Comparison of ENCODE assay signal across 9 mouse cellular contexts in genomic region chr13:109922228-109922627, GRCm38 (mm10).
A peak's percentile ranks its signal among the peaks of the same experiment; 100 is the strongest.
DNase-seq lines count a peak whose midpoint lies in the region; ATAC-seq and TF ChIP-seq lines count a peak whose summit lies in the region.
"Had no signal": no experiment of that assay in that cellular context is flagged by ENCODE, and none has a peak within 500 bp of the region (broad histone marks: within the 10 kb centered on the region; RNA-seq: fewer than 3 reads in every experiment).

No protein-coding gene starts in this region.

- no peaks in the 10 kb centered on the region for H3K36me3 ChIP-seq in forebrain, embryonic 15.5 days

- H3K27ac ChIP-seq in forebrain, embryonic 15.5 days (replicated peaks): no peak overlapping the region
- H3K27ac ChIP-seq in layer of hippocampus, adult 2 months: no peak overlapping the region; the same call in 1 of the 2 replicates

- no peaks in the 10 kb centered on the region for H3K9me3 ChIP-seq in forebrain, embryonic 15.5 days

- peaks cover 17% of the 10 kb centered on the region for H3K4me1 ChIP-seq in forebrain, embryonic 15.5 days

- TF ChIP-seq CTCF in layer of hippocampus, adult 2 months (conservative IDR thresholded peaks at IDR 0.05): peak; percentile 93

- H3K4me2 ChIP-seq in forebrain, embryonic 15.5 days (replicated peaks): no peak overlapping the region

- 2% methylated on average over 4 of the region's 4 CpGs for WGBS in forebrain, embryonic 15.5 days

- H3K27me3 ChIP-seq in forebrain, embryonic 15.5 days: no peaks in the 10 kb centered on the region

- no peak overlapping the region for H3K9ac ChIP-seq in forebrain, embryonic 15.5 days (replicated peaks)

- no peak overlapping the region for H3K4me3 ChIP-seq in forebrain, embryonic 15.5 days
- H3K4me3 ChIP-seq in layer of hippocampus, adult 2 months: no peak overlapping the region
- H3K4me3 ChIP-seq: myocyte had no signal

- ATAC-seq in forebrain, embryonic 15.5 days (replicated peaks): 0 out of 2 replicates have a peak, but pooled peaks have one; percentile 3

- peak; percentile 56 for DNase-seq in adrenal gland, adult 2 months
- DNase-seq in adrenal gland, adult 8-10 months: no peak
- peak; percentile 62 for DNase-seq in ovary, postnatal 14 days (ENCODE audit: low spot score)
- DNase-seq in ovary, postnatal 36 days (ENCODE audit: low spot score): no peak
- DNase-seq in c-Kit-positive CD71-positive TER-119-positive erythroid progenitor cells, embryonic 14.5 days (ENCODE audit: low spot score): peak; percentile 59
- peak; percentile 79 for DNase-seq in layer of hippocampus, adult 2 months (ENCODE audit: low spot score in 2 of 2)
- peak; percentile 86 for DNase-seq in naive thymus-derived CD4-positive, alpha-beta T cell, adult 2 months (ENCODE audit: low read depth)

Comparison
In these comparisons a context has a peak if more than half of its experiments do, and no peak if none do; other contexts are left out.
1. DNase-seq: peak in adrenal gland, adult 2 months (single experiment), ovary, postnatal 14 days (single experiment), c-Kit-positive CD71-positive TER-119-positive erythroid progenitor cells, embryonic 14.5 days (single experiment), layer of hippocampus, adult 2 months (2 of 2) and naive thymus-derived CD4-positive, alpha-beta T cell, adult 2 months (single experiment); none in adrenal gland, adult 8-10 months (single experiment) and ovary, postnatal 36 days (single experiment).